Mouse (Mus musculus): ENCODE measurements at regions not wholly inside any gene's neighbourhood (a gene's known extent, or its start where the extent isn't known, plus 50 kb on each side); places are given as distances from the start of the nearest gene placed in this dataset.
A peak's percentile ranks its signal among the peaks of the same experiment; 100 is the strongest.

DNA sequence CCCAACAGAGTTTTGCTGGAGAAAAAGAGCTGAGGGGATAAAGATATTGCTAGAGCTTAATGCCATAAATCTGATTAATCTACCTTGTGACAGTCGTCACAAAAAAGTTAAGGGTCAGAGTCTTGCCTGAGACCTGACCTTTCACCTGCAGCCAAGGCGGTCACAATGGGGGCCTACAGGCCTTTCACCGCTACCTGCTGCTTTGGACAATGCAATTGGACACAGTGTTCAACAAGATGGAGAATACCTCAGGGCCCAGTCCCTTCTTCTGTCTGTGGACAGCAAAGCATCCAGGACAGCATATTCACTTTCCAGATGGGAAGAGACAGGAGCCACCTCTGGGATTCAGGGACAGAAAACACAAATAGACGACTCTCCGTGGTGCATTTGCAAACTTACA is 226.3 kb upstream of the Hes1 start:
- no peak for ATAC-seq

DNA sequence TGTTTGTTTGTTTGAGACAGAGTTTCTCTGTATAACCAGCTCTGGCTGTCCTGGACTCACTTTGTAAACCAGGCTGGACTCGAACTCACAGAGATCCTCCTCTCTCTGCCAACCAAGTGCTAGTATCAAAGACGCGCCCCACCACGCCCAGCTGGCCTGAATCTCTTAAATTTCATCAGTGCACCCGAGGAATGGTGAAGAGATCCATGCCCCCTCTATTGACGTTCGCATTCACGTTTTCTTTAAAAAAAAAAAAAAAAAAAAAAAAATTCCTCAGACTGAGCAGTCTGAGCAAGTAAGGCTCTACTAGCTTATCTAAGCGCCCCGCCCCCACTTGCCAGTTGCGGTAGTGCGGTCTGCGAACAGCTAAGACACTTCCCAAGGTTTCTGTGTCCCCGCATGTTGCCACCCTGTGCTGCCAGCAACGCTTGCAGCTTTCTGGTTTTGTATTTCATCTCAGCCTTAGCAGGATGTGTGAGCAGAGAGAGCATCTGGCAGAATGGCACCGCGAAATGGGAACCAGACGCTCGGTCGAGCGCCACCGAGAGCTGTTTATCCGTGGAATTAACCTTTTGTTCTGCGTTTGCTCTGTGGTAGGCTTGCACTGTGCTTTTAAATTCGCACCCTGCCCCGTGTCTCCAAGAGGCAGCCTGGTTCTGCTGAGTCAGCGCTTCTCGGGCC is 225.1 kb upstream of the Hes1 start:
- ATAC-seq, result peak; percentile 10

DNA sequence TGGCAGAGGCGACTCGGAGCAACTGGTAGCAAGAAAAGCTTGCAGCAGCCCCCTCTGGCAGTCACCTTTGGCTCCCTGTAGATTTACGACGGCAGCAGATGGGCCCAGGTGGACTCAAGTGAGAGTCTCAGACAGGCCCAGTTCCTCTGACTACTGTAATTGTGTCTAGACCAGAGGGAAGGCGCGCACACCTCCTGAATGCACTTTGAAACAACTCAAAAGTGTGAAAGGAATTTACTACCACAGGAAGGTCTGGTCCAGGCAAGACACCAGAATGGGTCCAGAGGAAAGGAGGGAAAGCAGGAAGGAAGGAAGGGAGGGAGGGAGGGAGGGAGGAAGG is 224.6 kb upstream of the Hes1 start:
- no peak for ATAC-seq

DNA sequence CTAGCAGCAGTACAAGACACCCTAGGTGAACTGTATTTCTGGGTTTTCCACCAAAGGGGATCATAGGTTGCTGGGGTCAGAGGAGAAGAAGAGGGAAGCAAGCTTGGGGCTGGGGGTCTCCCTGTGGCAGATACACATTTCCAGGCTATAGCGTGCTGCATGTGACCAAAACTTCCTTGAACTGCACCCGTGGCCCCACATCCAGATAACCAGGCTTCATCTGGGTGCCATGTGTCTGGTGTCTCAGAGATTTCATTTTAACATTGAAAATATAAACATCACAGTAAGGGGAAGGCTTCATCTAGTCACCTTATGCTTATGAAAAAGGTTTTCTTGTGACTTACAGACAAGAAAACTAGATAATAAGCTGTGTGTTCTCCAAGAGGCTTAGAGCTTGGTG is 223.8 kb upstream of the Hes1 start:
- no peak for ATAC-seq

DNA sequence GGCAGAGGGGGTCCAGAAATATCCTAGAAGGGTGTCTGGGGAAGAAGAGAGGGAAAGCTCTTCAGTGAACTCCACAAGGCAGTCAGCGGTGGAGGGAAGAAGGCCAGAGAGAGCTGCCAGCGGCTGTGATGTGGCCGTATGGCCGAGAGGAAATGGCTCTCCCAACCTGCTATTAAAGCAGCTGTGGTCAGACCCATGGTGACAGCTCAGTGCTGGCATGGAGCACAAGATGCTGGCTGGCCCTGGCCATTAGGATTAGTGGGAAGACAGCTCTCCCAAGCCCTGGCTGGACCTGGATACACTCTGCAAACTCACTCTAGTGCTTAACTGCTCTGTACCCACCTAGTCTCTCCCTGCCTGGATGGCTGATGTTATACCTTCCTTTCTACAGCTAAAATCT is 223.1 kb upstream of the Hes1 start:
- ATAC-seq, result no peak

DNA sequence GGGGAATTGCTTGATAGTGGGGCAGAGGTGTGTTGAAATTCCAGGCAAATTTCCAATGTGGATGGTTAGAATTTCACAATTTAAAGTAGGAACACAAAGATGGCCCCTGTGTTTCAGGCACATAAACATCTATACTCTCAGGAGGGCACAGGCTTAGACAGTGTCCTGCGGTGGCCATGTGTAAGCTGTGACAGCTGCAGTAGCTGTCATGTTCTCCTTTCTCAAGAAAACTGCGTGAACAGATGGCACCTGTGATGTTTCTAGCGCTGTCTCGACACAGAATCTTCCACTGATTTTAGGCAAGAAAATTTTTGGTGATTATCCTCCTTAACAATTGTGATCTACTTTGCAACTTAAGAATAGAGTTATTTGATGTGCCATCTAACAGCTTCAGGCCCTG is 222.1 kb upstream of the Hes1 start:
- ATAC-seq, result no peak

DNA sequence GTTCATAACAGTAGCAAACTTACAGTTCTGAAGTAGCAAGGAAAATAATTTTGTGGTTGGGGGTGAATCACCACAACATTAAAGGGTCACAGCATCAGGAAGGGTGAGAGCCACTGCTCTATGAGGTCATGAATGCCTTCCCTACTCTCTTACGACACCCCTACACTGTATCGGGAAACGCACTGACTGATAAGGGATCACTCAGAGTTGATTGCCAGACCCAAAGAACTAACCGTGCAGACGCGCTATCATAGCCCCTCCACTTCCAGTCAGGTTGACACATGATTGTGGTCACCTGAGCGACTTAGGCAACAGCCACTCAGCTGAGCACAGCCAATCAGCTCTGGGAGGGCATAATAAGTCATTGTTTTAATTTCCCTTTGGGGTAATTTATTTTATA is 220.7 kb upstream of the Hes1 start:
- ATAC-seq, result no peak

DNA sequence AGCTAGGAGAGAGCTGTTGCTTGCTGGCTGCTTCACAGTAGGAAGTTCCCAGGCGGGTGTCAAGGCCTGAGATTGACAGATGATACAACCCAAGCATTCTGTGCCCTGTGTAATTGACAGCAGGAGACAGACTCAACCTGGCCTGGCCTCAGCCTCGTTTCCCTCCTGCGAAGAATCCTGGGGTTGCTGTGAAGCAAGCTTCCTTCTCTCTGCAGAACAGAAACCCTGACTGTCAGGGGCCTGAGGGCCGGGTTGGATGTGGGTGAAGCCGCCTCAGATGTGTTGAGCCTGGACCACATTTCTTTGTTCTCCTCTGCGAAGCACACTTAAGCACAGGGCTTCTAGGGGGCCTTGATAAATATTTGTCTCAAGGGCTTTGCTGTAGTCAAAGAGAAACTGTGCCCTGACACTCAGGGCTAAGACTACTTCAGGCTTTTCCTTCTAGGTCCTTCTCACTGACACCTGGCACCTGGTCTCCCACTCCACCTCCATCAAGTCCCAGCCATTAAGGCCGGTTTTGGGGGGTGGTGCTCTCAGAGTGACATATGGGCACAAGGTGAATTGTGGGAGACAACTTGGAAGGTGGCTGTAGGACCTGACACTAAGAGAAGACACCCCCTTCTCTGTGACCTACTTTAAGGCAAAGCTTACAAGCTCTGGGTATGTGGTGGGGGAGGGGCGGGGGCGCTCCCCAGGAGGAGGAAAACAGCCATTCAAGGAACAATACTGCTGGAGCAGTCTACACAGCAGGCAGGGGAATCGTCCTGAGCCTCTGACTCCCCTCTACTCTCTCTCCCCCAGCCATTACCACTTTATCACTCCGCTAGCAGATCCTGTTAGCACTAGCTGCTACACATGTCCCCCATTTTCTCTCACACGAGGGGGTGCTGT is 219.2 kb upstream of the Hes1 start:
- ATAC-seq, result no peak

DNA sequence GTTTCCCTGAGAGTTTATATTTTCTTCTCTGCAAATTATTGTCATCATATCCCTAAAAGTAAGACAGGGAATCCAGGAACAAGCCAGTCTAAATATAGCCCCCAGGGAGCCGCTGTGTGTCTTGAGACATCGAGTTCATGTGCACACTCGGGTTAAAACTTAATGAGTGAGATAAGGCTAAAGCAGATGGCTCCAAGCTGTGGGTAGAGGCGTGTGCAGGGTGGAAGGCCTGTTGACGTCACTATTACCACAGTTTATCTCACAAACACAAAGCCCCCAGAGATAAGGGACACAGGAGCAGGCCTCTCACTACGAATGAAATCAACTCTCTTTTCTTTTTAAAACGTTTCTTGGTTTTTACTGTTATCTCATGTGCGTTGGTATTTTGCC is 218.6 kb upstream of the Hes1 start:
- ATAC-seq, result no peak

DNA sequence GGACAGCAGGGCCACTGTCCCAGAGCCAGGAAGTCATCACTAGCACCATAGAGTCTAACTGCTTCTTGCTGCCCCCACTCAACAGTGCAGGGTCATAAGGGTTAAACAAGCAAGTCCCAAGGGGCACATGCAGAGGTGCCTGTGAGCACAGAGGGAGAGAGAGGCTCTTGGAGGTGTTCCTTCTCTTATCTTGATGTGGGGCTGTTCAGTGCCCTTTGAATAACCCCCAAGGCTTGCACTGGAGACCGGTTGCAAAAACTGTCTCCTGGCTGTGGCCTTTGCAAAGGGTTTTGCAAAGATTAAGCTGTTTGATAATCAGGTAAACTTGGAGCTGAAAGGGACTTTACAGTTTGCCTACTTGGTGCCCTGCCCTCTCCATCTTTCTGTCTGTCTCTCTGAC is 217.1 kb upstream of the Hes1 start:
- no peak for ATAC-seq

DNA sequence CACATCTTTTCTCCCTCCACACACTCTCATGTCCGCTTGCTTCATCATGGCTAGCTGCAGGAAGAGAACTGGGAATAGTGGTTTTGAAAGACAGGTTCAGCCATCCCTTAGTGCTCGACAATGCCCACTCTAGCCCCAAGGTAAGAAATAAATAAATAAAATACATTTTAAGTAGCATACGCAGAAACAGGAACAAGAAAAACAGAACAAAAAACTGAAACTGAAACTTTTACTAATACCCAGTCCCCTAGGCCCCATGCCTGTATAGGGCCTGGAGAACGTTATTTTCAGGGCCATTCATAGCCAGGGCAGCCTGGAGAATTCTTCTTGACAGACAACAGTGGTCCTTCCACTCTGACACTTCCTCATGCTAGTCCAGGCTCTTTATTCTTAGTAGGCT is 216.4 kb upstream of the Hes1 start:
- ATAC-seq, result no peak

DNA sequence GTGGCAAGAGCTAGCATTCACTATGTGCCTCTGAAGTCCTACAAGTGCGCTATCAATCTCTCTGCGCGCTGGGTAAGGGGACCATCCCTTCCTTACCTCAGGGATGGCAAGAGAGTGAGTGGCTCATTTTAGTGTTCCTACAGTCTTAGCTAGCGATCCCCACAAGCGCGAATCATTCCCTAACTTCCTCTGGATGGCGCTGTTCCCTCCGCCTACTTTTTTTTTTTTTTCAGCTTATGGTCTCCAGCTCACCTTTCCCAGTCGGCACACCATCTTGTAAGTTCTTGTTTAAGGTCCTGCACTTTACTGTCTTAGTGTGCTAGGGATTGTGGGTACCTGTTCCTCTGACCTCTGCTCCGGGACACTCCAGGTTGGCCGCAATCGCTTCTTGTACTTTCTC is 215.7 kb upstream of the Hes1 start:
- ATAC-seq, result no peak

DNA sequence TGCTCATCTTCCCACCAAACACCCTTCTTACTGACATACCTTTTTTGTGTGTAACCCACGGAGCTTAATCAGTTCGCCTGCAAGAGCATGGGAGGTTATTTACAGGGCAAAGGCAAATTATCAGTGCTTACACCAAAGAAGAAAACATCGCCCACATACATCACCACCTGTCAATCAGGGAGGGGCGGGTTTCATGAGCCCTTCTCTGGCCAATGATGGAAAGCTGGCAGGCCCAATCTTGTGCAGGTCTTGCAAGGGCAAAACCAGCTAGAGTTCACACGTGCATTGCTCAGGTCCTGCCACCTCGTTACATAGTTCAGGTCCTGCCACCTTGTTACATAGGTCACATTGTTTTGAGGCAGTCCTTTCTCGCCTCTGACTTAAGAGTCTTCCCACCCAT is 214.7 kb upstream of the Hes1 start:
- no peak for ATAC-seq

DNA sequence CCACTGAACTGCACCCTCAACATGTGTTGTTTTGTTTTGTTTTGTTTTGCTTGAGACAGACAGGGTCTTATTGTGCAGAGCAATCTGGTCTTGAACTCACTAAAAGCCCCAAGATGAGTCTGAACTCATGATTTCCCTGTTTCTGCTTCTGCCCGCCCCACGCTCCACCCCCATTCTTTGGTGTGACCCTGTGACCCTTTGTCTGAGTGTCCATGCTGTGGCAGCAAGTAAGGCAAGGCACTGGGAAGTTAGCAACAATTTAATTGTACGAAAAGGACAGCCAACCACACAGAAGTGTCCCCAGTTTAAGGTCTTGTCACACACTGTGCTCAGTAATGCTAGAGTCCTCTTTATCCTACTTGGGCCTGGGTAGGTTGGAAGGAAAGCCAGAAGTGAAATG is 213.6 kb upstream of the Hes1 start:
- ATAC-seq, result no peak

DNA sequence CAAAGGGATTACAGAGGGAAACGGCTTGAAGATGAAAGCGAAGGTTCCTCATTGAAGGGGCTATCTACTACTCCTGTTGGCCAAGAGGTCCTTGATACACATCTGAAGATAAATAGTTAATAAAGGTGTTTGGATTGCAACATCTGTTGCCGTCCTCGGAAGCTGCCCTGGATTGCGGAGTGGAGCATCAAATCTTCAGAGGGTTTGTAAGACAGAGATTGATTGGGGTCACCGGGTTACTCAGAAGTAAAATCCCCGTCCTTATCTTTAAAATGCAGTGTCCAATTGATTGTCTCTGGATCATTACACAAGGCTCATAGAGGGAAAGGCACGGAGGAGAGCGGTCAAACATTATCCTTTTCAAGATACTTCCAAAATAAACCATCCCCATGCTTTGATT is 212.4 kb upstream of the Hes1 start:
- ATAC-seq, result no peak

DNA sequence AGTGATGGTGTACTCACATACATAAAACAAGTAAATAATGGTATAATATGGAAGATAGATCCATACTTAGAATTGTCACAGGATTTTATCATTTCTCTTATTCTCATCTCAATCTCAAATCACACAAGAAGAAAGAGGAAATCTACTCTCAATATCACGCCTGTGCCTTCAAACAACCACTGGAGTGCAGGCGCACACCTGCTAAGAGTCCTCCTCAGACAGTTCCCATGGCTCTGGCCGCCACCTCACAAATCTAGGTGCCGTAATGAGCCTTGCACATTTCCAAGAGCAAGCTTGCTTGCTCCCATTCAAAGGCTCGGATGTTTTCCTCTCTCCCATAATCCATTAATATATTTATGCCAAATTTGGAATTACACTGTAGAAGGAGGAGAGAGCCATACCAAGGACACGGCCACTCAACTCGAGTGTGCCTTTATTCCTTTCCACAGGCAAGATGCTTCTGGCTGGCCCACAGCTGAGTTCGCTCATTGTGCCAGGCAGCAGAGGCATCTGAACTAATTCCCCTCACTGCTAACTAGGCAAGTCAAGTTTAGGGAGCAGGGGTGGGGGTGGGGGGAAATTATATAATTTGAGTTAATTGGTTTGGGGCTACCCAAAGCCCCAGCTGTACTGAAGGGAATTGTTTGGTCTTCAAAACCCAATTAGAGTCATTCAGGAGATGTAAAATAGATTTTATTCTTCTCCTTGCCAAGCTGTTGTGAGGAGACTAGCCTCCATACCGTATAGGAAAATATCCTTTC is 209.2 kb upstream of the Hes1 start:
- ATAC-seq, result no peak

DNA sequence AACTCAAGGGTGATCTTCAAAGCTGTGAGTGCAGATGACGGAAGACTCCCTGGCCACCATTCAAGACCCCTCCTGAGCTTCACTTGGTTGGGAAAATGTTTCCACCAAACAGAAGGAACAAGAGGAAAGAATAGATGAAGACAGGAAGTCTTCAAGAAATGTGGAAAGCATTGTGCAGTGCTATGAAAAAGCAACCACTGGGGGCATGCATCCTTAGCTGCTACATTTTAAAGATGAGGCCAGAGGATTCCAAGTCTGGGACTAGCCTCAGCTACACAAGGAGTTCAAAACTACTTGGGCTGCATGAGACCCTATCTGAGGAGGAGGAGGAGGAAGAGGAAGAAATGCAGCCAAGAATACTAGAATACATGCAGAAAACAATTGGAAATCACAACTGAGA is 207.6 kb upstream of the Hes1 start:
- ATAC-seq, result no peak

DNA sequence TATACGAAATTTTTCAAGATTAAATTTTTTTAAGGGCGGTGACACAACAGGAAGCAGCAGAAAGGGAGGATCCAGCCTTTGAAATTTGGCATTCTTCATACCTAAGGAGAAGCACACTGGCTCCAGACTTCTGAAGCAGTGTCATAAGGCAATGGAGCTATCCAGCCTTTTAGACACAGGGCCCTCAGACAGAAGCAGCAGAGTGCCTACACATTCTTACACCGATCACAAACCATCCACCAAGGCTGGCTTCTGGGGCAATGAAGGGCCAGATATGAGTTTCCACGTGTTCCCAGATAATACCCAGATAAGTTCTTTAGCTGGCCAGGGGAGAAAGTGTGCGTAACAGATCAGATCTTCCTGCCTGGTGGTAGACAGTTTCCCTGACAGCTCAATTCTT is 205.5 kb upstream of the Hes1 start:
- no peak for ATAC-seq

DNA sequence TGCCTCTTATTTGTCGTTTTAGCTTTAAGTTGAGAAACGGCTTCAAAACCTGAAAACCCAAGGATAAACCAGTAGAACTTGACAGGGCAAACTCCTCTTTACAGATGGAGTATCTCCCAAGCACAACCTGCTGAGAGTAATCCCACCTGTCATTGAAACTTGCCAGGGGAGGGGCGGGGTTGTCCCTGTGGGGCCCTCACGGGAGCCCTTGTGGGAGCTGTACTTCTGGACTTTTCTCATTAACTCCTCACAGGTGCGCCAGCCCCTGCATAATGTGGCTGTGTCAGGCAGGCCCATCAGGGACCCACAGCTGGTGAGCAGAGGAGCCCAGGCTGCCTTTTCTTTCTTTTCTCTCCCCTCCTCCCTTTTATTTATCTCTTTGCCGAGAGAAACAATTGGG is 203.9 kb upstream of the Hes1 start:
- ATAC-seq, result no peak

DNA sequence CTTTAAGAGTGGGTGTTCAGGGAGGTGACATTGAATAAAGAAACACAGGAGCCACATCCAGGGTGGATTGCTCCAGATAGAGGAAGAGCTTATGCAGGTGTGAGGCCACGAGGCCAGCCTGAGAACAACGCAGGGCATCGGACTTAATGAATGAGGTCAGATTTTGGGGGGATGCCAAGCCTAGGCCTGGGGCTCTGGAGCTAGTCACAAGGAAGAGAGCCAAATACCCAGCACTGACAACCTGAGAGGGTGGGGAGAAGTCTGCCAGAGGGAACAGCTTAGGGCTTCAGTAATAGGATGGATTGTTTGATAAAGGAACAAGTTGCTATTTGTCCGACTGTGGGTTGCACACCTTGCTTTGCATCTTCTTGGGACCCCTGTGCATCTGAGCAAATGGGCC is 203.1 kb upstream of the Hes1 start:
- no peak for ATAC-seq

DNA sequence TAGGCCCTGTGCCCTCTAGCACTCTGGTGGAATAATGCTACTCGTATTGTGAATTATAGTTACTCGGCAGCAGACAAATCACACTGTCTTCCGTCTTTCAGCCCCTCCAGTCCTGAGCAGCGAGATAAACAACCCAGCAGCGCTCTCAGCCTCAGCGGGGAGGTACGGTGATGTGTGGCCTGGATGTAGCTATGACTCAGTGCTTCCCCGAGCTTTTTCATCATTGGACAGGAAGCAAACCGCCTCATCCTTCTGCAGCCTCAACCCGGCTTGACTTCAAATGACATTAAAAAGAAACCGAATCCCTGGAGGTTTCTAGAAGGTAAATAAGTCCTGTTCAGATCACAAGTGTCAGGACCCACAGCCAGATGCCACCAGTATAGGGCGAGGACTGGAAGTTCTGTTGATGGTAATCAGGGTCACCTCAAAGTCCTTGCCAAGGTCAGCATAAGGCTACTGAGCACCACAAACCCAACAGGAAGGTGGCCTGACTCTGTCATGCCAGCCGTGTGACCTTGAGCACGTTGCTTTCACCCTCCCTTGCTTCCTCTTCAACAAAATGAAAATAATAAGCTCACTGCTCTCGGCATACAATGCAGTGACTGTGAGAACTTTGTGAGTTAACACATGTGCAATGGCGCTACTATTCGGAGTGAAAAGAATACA is 199.0 kb upstream of the Hes1 start:
- peak; percentile 97 for ATAC-seq

DNA sequence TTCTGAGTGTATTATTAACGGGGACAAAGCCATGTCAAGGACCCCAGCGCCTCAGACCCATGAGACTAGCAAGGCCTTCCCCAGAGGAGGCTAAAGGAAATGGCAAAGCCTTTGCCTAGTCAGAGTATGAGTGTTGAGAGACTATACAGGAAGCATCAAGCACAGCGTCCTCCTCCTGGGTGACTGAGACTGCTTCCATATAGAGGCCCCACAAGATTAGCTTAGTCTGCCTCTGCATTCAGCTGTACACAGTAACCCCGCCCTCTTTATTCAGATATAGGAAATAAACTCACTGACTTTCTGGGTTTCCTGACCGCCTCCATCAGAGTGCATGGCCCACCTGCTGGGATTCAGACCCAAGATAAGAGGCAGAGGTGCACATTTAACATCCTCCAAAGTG is 192.8 kb upstream of the Hes1 start:
- ATAC-seq, result no peak

DNA sequence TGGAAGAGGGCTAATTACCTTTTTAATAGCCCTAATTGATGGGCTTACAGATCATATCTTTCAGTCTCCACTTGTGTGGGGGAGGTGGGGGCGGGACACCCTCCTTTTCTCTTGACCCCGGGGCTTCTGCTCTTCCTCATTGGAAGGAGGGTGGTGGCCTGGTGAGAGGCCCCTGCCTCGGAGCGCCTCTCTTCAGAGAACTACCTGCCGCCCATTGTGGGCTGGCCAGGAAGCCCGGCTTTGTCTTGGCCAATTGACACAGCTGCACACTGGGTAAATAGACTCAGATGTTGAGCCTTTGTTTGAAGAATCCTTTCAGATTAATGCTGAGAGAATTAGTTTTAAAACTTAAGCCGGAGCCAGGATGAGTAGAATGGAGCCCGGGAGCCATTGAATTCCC is 188.0 kb upstream of the Hes1 start:
- no peak for ATAC-seq
